Mouse (Mus musculus) urinary bladder, postnatal 4 days (tissue): ENCODE results near the gene Ccdc188.

ENCODE experiments used
- DNase-seq, 2 experiments: peaks; one replicate each; pipeline ENCODE4 v3.0.0; 2021 to 2022; ENCODE audit warnings: low spot score in 2 of 2

Gene Ccdc188

GRCm38 (mm10) chr16:18202061-18202460, 15.6 kb upstream of the Ccdc188 start:
- DNase-seq = no peak

- DNase-seq = no peak
Measured at GRCm38 (mm10) chr16:18203430-18204091, 14.1 kb upstream of the Ccdc188 start.

DNA sequence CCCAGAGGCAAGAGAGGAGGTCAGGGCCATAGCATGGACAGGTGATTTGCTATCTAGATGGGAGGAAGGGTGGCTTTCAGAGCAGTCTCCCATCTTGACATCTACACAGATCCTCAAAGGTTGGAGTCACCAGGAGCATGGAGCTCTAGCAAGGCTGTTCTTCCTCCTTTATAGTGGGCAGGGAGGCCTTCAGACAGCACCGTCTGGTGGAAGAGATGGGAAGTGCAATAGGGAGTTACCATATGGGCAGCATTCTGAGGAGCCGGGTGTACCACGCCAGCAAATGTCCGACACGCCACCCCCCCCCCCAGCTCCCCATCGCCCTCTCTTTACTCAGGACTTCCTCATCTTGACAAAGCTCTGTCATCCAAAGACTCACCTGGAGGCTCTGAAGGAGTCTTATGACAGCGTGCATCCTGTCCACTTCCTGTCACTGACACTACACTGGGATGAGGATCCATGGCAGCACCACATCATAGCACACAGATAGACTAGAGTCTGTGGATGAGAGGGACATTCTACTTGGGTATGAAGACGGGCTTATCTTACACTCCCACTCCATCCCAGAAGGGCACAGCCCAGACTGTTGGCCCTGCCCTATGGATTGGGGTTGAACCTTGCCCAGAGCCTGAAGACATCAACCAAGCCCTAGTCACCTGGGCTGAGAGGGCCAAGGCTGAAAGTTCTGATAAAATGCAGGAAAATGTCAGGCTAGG, 6.8 kb upstream of the Ccdc188 start:
- peak in 1 of 2 experiments; percentile 80 for DNase-seq

- DNase-seq = peak; percentile 78 to 92
Measured at GRCm38 (mm10) chr16:18211417-18212171, 6.1 kb upstream of the Ccdc188 start.

- no peak for DNase-seq
Measured at GRCm38 (mm10) chr16:18213689-18214088, 4.0 kb upstream of the Ccdc188 start.

DNA sequence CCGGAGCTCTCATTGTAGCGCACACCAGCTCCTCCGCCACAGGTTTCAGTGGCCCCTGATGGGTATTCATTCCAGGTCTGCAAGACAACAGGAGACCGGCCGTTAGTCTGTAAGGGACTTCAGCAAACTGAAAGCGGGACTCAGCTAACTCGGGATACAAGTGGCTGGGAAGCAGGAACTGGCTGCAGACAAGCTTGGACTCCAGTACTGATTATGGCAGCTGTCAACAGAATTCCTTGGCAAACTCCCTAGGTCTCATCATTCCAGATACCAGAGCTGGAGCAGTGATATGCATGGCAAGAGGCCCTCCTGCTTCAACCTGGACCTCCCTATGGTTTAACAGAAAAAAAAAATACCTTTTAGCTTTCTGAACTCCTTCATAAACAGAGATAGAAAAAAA, 2.8 kb upstream of the Ccdc188 start:
- no peak for DNase-seq

GRCm38 (mm10) chr16:18218580-18218996, 909 bp downstream of the Ccdc188 start:
- DNase-seq = no peak

GRCm38 (mm10) chr16:18220001-18220400, 2.3 kb downstream of the Ccdc188 start:
- no peak for DNase-seq

- no peak for DNase-seq
Measured at GRCm38 (mm10) chr16:18220856-18221542, 3.3 kb downstream of the Ccdc188 start.

GRCm38 (mm10) chr16:18221543-18221898, 3.8 kb downstream of the Ccdc188 start:
- no peak for DNase-seq

DNA sequence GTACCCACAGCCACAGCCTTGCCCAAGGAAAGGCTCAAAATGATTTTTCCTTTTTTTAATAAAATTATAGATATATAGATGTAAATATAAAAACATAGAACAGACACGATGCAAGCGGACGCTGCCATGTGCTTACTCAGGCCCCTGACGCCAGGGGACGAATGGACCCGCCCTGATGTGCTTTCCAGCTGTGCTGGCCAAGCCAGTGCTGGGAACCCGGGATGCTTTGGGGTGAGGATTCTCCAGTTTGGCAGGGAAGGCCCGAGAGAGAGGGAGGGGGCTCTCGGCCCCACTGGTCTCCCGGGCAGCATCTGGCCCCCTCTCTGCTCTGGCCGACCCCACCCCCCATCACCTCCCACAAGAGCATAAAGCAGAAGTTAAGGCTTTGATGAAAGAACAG, 4.5 kb downstream of the Ccdc188 start:
- DNase-seq = no peak

DNA sequence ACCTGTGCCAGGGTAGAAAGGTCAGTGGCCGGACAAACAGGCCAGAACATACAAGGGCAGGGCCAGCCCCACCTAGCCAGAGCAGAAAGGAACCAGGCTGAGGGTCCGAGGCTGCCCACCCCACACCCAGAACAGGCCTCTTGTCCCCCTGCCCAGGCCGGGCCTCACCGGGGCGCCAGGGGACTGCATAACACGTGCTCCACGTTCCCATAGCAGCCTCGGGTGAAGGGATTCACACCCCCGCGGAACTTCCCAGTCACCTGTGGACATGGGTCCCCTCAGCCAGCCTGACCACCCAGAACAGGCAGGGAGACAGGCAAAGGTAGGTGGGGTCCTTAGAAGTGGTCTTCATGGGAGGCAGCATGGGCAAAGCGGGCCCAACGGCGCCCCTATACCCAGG, 9.5 kb downstream of the Ccdc188 start:
- no peak for DNase-seq

GRCm38 (mm10) chr16:18227897-18228422, 10.3 kb downstream of the Ccdc188 start:
- no peak for DNase-seq

GRCm38 (mm10) chr16:18228856-18229255, 11.2 kb downstream of the Ccdc188 start:
- DNase-seq = no peak

GRCm38 (mm10) chr16:18229622-18230021, 11.9 kb downstream of the Ccdc188 start:
- no peak for DNase-seq

DNA sequence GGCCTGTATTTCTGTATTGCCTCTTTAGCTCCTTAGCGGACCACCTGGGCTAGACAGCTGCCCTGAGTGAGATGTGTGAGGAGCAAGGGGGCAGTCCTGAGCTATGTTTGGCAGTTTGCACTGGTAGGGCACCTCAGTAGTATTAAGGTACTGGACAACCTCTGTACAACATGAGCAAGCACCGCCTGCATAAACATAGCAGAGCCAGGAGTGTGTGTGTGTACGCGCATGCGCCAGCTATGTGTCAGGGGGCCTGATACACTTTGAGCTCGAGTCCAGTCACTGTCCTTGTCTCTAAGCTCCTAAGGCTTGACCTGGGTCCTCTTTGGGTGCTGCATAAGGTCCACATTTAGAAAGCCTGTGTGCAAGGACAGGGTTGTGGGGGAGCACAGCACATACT, 12.9 kb downstream of the Ccdc188 start:
- DNase-seq = no peak

GRCm38 (mm10) chr16:18231047-18231446, 13.4 kb downstream of the Ccdc188 start:
- DNase-seq = no peak

DNA sequence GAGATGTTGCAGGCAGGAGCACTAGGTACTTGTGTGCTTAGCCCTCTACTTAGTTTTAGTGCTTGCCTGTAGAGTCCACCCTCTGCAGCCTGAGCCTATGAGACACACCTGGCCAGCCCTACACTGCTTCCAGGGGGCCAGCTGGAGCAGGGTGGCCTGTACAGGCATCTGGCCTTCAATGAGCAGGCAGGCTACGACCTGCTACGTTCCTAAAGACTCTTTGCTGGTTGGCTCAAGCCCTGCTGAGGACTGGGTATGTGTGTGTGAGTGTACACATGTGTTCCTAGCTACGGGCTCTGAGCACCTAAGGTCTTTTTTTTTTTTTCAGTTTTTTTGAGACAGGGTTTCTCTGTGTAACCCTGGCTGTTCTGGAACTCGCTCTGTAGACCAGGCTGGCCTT, 13.8 kb downstream of the Ccdc188 start:
- no peak for DNase-seq

GRCm38 (mm10) chr16:18233451-18233850, 15.8 kb downstream of the Ccdc188 start:
- DNase-seq = no peak

DNA sequence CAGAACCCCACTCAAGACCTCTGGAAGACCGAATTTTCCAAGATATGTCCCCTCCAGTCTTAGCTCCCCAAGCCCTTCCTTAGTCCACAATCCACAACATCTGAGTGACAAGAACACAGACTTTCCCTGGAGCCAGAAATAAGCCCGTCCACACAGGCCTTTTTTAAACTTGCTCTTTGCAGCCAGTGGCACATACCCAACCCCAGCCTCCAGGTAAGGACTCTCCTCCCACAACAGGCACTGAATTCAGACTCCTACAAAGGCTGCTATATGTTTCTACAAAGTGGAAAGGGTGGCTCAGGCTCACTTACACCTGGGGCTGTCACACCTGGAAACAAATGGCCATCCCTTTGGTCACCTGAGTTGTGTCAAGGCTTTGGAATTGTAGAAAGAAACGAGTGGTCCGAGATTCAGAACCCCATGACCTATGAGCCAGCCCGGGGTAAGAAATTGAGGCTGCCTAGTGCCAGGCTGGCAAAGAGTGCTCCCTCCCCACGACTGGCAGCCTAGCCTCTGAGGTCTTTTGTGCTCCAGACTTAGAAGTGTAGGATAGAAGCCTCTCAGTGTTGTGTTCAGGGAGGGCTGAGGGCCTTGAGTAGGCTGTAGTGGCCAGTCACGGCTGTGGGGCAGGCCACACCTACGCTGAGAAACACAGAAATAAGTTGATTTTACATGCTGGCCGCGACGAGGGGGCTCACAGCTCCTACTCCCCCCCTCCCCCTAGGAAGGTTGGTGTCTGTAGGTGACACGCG, 16.4 kb downstream of the Ccdc188 start:
- no peak for DNase-seq
